Mouse (Mus musculus): ENCODE results near the gene Sall4.
"Not testable (repeated sequence)": the region's sequence is repeated elsewhere in the genome, so short reads cannot be mapped to it uniquely, and the experiment has no call there.

The Sall4 gene

GRCm38 (mm10) chr2:168761141-168761540 lies 6.6 kb downstream of the Sall4 start:
- DNase-seq (ENCODE audit: extremely low read depth, low read depth, low spot score): no peak

DNA sequence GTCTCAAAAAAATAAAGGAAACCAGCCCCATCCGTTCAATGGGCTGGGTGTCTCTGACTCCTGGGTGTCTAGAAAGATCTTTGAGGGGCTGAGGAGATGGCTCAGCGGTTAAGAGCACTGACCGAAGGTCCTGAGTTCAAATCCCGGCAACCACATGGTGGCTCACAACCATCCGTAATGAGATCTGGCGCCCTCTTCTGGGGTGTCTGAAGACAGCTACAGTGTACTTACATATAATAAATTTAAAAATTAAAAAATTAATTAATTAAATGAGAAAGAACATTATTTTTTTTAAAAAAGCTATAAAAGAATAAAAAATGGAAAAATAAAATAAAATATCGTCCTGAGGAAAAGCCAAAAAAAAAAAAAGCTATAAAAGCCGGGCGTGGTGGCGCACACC lies 23.3 kb downstream of the Sall4 start:
- DNase-seq (ENCODE audit: extremely low read depth, low read depth, low spot score): not testable (repeated sequence)

GRCm38 (mm10) chr2:168742649-168743048 lies 25.1 kb downstream of the Sall4 start:
- no peak for DNase-seq (ENCODE audit: extremely low read depth, low read depth, low spot score)

GRCm38 (mm10) chr2:168742059-168742627 lies 25.6 kb downstream of the Sall4 start, which contains the start of gene Atp9a:
Gene Atp9a, minus strand, starts transcription at chr2:168742409.
- peak; percentile 34 for DNase-seq (ENCODE audit: extremely low read depth, low read depth, low spot score)

DNA sequence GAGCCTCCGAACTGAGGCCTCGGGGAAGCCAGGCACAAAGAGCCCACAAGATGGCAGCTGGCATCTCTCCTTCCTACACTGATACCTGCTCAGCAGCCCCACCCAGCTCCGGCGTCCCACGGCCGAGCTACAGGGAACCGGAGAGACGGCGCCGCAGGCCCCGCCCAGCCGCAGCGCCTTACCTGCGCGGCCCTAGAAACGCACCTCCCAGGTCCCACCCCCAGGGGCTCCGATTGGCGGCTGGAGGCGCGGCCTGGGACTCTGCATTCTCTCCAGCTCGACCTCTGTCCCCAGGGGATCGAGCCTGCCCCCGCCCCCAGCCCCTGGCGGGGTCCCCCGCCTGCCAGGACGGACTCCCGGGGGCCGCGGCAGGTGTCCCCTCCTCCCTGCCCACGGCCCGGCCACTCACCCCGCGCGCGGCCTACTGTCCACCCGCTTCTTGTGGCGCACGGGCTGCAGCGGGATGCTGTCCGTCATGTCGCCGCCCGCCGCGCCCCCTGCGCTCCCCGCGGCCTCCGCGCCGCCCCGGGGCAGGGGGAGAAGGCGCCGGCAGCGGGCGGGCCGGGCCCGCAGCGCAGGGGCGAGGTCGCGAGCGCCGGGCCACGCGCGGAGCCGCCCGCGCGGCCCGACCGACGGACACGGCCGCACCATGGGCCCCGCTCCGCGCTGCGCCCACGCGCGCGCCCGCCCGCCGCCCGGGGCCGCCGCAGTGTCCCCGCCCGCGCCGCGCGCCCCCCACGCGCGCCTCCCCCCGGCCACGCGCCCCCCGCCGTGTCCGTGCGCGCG lies 26.3 kb downstream of the Sall4 start:
- DNase-seq (ENCODE audit: extremely low read depth, low read depth, low spot score): peak; percentile 54

GRCm38 (mm10) chr2:168740496-168740895 lies 27.2 kb downstream of the Sall4 start:
- DNase-seq (ENCODE audit: extremely low read depth, low read depth, low spot score): no peak

DNA sequence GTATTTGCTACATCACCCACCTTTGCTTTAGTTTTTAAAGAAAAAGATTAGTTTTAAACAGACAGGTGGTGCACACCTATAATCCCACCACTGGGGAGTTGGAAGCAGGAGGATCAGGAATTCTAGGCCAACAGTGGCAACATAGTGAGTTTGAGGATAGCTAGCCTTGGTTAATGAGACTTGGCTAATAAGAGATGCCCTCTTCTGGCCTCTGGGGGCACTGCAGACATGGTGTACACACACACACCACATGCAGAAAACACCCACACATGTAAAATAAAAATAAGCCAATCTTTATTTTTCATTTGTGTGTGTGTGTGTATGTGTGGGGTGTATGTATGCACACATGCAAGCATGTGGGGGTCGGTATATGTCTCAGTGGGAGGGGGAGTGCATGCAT lies 28.9 kb downstream of the Sall4 start:
- no peak for DNase-seq (ENCODE audit: extremely low read depth, low read depth, low spot score)

DNA sequence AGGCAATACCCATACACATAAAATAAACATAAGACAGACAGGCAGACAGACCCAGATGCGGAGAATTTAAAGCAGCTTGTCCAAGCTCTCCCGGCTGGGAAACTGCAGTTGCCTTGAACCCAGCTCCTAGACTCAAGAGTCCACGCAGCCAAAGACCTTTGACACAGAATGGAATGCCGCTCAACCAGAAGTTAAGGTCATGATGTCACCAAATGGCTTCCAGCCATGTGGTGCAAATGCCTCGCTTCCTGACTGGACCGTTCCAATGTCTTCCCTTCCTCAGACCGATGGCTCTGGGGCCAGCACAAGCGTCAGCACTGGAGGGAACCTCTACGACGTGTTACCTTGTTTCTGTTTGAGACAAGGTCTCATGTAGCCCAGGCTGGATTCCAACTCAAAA lies 29.9 kb downstream of the Sall4 start:
- peak; percentile 46 for DNase-seq (ENCODE audit: extremely low read depth, low read depth, low spot score)

DNA sequence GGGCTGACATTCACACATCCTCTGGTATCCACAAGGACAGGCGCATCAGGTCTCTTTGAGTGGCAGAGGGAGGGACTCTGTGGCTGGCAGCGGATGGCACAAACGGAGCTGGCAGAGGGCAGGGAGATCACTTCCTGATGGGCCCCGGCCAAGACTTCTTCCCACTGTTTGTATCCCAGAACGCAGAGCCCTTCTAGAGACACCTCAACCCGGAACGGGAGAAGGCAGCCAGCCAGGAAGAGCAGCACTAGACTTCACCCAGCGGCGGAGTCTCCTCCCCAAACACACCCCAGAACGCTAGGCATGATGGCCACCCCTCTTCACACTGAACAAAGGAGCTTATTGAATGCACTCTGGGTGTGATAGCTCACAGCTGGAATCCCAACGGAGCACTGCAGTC lies 33.7 kb downstream of the Sall4 start:
- DNase-seq (ENCODE audit: extremely low read depth, low read depth, low spot score): no peak

DNA sequence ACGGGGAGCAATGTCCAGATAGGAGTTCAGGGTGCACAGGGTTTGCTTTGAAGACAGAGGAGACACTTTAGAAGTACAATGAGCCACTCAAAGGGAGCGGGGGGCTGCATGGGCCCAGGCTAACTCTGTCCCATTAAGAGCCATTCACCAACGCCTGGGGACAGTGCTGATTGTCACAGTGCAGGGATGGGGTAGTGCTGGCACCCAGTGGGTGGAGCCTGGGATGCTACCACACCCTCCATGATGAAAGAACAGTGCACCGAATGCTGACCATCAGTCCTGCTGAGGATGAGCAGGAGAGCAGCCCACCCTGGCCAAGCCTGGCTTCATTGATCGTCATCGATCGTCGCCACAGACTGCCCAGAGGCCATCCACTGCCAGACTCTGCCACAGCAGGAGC lies 36.5 kb downstream of the Sall4 start:
- no peak for DNase-seq (ENCODE audit: extremely low read depth, low read depth, low spot score)

DNA sequence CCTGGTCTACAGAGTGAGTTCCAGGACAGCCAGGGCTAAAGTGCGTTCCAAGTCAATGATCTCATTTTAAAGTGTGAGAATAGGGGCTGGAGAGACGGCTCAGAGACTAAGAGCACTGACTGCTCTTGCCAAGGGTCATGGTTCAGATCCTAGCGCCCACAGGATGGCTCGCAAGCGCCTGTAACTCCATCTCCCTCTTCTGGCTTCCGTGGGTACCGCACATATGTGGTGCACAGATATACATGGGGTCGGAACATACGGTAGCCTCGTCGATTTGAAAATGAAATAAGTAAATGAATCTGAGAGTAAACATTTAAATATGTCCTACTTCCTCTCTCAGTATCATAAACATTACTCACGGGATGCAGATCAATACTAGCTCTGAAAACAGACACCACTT lies 38.0 kb downstream of the Sall4 start:
- DNase-seq (ENCODE audit: extremely low read depth, low read depth, low spot score): no peak

- no peak for DNase-seq (ENCODE audit: extremely low read depth, low read depth, low spot score)
These were observed 39.7 kb downstream of the Sall4 start for GRCm38 (mm10) chr2:168728045-168728444.

DNA sequence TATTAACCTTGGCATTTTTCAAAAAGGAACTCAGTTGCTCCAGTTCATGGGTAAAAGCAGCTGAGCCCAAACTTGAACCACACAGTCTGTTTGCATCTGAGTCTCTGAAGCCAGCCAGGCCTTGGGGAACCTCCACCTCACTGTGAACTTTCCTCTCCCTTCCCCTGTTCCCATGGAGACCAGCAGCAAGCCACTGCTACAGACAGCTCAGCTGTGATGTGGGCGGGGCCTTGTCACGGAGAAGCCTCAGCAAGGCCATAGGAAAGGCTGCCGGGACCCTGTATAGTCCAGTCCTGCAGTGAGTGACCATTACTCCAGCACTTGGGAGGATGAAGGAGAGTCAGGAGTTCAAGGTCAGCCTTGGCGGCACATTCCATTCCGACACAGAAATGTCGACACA lies 41.7 kb downstream of the Sall4 start:
- DNase-seq (ENCODE audit: extremely low read depth, low read depth, low spot score): no peak

- peak; percentile 39 for DNase-seq (ENCODE audit: extremely low read depth, low read depth, low spot score)
These were observed 46.4 kb downstream of the Sall4 start for GRCm38 (mm10) chr2:168721313-168721712.

- DNase-seq (ENCODE audit: extremely low read depth, low read depth, low spot score): no peak
These were observed 48.0 kb downstream of the Sall4 start for GRCm38 (mm10) chr2:168719742-168720141.

GRCm38 (mm10) chr2:168718735-168719134 lies 49.0 kb downstream of the Sall4 start:
- DNase-seq (ENCODE audit: extremely low read depth, low read depth, low spot score): no peak

- DNase-seq (ENCODE audit: extremely low read depth, low read depth, low spot score): no peak
These were observed 49.5 kb downstream of the Sall4 start for GRCm38 (mm10) chr2:168718267-168718666.

- DNase-seq (ENCODE audit: extremely low read depth, low read depth, low spot score): no peak
These were observed 55.3 kb downstream of the Sall4 start for GRCm38 (mm10) chr2:168712199-168713176.

GRCm38 (mm10) chr2:168710979-168711378 lies 56.8 kb downstream of the Sall4 start:
- DNase-seq (ENCODE audit: extremely low read depth, low read depth, low spot score): no peak

DNA sequence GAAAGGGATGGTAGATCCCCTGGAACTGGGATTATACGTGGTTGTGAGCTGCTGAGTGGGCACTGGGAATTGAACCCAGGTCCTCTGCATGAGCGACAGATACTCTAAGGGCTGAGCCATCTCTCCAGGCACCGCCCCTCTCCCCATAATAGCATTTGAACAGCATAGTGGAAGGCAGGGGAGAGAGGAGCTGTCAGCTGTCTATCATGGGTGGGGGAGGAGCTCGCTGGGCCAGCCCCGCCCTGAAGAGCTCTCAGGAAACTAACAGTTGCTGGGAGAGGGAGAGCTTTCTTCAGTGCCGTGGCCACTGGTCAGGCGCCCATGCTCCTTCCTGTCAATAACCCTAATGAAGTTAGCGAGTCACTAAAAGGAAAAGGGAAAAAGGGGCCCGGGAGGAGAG lies 60.0 kb downstream of the Sall4 start:
- no peak for DNase-seq (ENCODE audit: extremely low read depth, low read depth, low spot score)

GRCm38 (mm10) chr2:168702266-168702665 lies 65.5 kb downstream of the Sall4 start:
- DNase-seq (ENCODE audit: extremely low read depth, low read depth, low spot score): no peak
